Mouse (Mus musculus): ENCODE results near the gene 4931406C07Rik. TPM values are rescaled to one million over a fixed set of nuclear protein-coding genes. Genes with fewer than 3 reads are reported as not detected.

4931406C07Rik gene
- polyA plus RNA-seq, 1 experiment from 2014 or later = 12.2 TPM

- DNase-seq (ENCODE audit: low spot score) (no peak), ATAC-seq (ENCODE audit: low FRiP score) (no peak)
- Histone ChIP-seq H3K9ac (peak overlapping the region; percentile 96), H3K27me3 (ENCODE audit: control insufficient read depth, insufficient read depth, low read length) (no peaks in the 10 kb centered on the region), H3K4me1 (replicated peaks; ENCODE audit: control insufficient read depth, insufficient read depth, low read length) (peaks cover 14% of the 10 kb centered on the region), H3K4me2 (replicated peaks) (peak overlapping the region; percentile 64), H3K36me3 (replicated peaks; ENCODE audit: control insufficient read depth, insufficient read depth) (peaks cover 39% of the 10 kb centered on the region), H3K4me3 (replicated peaks; ENCODE audit: low read length) (peak overlapping the region; percentile 87), H3K27ac (peak overlapping the region; percentile 87), H3K9me3 (ENCODE audit: control insufficient read depth, low read length) (no peaks in the 10 kb centered on the region)
- 10% methylated on average over 19 of the region's 19 CpGs for WGBS
These were observed 27.1 kb downstream of the 4931406C07Rik start for GRCm38 (mm10) chr9:15279139-15279648.

DNA sequence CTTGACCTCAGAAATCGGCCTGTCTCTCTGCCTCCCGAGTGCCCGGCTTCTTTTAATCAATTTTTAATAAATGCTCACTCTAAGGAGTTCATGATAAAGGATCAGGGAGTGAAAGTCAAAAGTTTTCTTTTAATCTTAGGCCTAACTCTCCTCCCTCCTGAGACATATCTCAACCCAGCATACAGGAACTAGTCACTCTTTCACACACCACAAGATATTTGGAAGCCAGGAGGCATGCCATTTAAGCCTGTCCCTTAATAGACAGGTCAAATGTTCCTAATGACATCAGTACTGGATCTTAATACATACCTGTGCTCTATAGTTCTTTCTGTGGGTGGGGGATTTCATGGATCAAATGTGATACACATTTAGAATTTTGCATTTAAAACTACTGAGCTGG, 27.9 kb downstream of the 4931406C07Rik start:
- ATAC-seq (ENCODE audit: low FRiP score) (no peak), DNase-seq (ENCODE audit: low spot score) (no peak)
- peaks cover 47% of the 10 kb centered on the region for H3K36me3 ChIP-seq (replicated peaks; ENCODE audit: control insufficient read depth, insufficient read depth)
- peak overlapping the region; percentile 64 for H3K4me2 ChIP-seq (replicated peaks)
- peaks cover 14% of the 10 kb centered on the region for H3K4me1 ChIP-seq (replicated peaks; ENCODE audit: control insufficient read depth, insufficient read depth, low read length)
- 96% methylated on average over 3 of the region's 3 CpGs for WGBS
- H3K27ac ChIP-seq = no peak overlapping the region
- H3K27me3 ChIP-seq (ENCODE audit: control insufficient read depth, insufficient read depth, low read length) = no peaks in the 10 kb centered on the region
- no peak overlapping the region for H3K9ac ChIP-seq
- H3K4me3 ChIP-seq (replicated peaks; ENCODE audit: low read length) = no peak overlapping the region
- no peaks in the 10 kb centered on the region for H3K9me3 ChIP-seq (ENCODE audit: control insufficient read depth, low read length)

GRCm38 (mm10) chr9:15276855-15277254, 29.4 kb downstream of the 4931406C07Rik start:
- H3K9ac ChIP-seq = no peak overlapping the region
- no peak overlapping the region for H3K4me3 ChIP-seq (replicated peaks; ENCODE audit: low read length)
- H3K9me3 ChIP-seq (ENCODE audit: control insufficient read depth, low read length) = no peaks in the 10 kb centered on the region
- ATAC-seq (ENCODE audit: low FRiP score) (no peak), DNase-seq (ENCODE audit: low spot score) (no peak)
- H3K27me3 ChIP-seq (ENCODE audit: control insufficient read depth, insufficient read depth, low read length) = no peaks in the 10 kb centered on the region
- H3K4me2 ChIP-seq (replicated peaks) = no peak overlapping the region
- peaks cover 14% of the 10 kb centered on the region for H3K4me1 ChIP-seq (replicated peaks; ENCODE audit: control insufficient read depth, insufficient read depth, low read length)
- WGBS = 95% methylated on average over 4 of the region's 4 CpGs
- no peak overlapping the region for H3K27ac ChIP-seq
- peaks cover 57% of the 10 kb centered on the region for H3K36me3 ChIP-seq (replicated peaks; ENCODE audit: control insufficient read depth, insufficient read depth)

- Histone ChIP-seq H3K9me3 (ENCODE audit: control insufficient read depth, low read length) (no peaks in the 10 kb centered on the region), H3K4me2 (replicated peaks) (no peak overlapping the region), H3K27me3 (ENCODE audit: control insufficient read depth, insufficient read depth, low read length) (no peaks in the 10 kb centered on the region), H3K9ac (no peak overlapping the region), H3K4me3 (replicated peaks; ENCODE audit: low read length) (no peak overlapping the region), H3K36me3 (replicated peaks; ENCODE audit: control insufficient read depth, insufficient read depth) (peaks cover 86% of the 10 kb centered on the region), H3K4me1 (replicated peaks; ENCODE audit: control insufficient read depth, insufficient read depth, low read length) (peaks cover 7% of the 10 kb centered on the region), H3K27ac (no peak overlapping the region)
- DNase-seq (ENCODE audit: low spot score) (no peak), ATAC-seq (ENCODE audit: low FRiP score) (no peak)
- WGBS = 97% methylated on average over 2 of the region's 2 CpGs
These were observed 32.3 kb downstream of the 4931406C07Rik start for GRCm38 (mm10) chr9:15273981-15274380.

- WGBS = 97% methylated on average over 10 of the region's 10 CpGs
- H3K9ac ChIP-seq = no peak overlapping the region
- H3K4me1 ChIP-seq (replicated peaks; ENCODE audit: control insufficient read depth, insufficient read depth, low read length) = no peaks in the 10 kb centered on the region
- peaks cover 83% of the 10 kb centered on the region for H3K36me3 ChIP-seq (replicated peaks; ENCODE audit: control insufficient read depth, insufficient read depth)
- H3K27me3 ChIP-seq (ENCODE audit: control insufficient read depth, insufficient read depth, low read length) = no peaks in the 10 kb centered on the region
- no peak overlapping the region for H3K4me2 ChIP-seq (replicated peaks)
- no peak overlapping the region for H3K27ac ChIP-seq
- no peak overlapping the region for H3K4me3 ChIP-seq (replicated peaks; ENCODE audit: low read length)
- no peaks in the 10 kb centered on the region for H3K9me3 ChIP-seq (ENCODE audit: control insufficient read depth, low read length)
- no peak for DNase-seq (ENCODE audit: low spot score)
- ATAC-seq (ENCODE audit: low FRiP score) = no peak
These were observed 42.8 kb downstream of the 4931406C07Rik start for GRCm38 (mm10) chr9:15263487-15263886.

- ATAC-seq (ENCODE audit: low FRiP score) = no peak
- WGBS = 94% methylated on average over 8 of the region's 8 CpGs
- no peaks in the 10 kb centered on the region for H3K27me3 ChIP-seq (ENCODE audit: control insufficient read depth, insufficient read depth, low read length)
These were observed 44.3 kb downstream of the 4931406C07Rik start for GRCm38 (mm10) chr9:15261980-15262379.

GRCm38 (mm10) chr9:15256214-15256613, 50.0 kb downstream of the 4931406C07Rik start:
- no peak overlapping the region for H3K4me2 ChIP-seq (replicated peaks)
- H3K9ac ChIP-seq = no peak overlapping the region
- no peak overlapping the region for H3K4me3 ChIP-seq (replicated peaks; ENCODE audit: low read length)
- no peaks in the 10 kb centered on the region for H3K9me3 ChIP-seq (ENCODE audit: control insufficient read depth, low read length)
- peaks cover 11% of the 10 kb centered on the region for H3K36me3 ChIP-seq (replicated peaks; ENCODE audit: control insufficient read depth, insufficient read depth)
- 80% methylated on average over 3 of the region's 3 CpGs for WGBS
- DNase-seq (ENCODE audit: low spot score) = no peak
- no peak for ATAC-seq (ENCODE audit: low FRiP score)
- no peak overlapping the region for H3K27ac ChIP-seq
- H3K4me1 ChIP-seq (replicated peaks; ENCODE audit: control insufficient read depth, insufficient read depth, low read length) = no peaks in the 10 kb centered on the region
- H3K27me3 ChIP-seq (ENCODE audit: control insufficient read depth, insufficient read depth, low read length) = no peaks in the 10 kb centered on the region

More at GRCm38 (mm10) chr9:15261980-15262379, 44.3 kb downstream of the 4931406C07Rik start:
- Histone ChIP-seq H3K9me3 (ENCODE audit: control insufficient read depth, low read length) (no peaks in the 10 kb centered on the region), H3K27ac (no peak overlapping the region), H3K4me1 (replicated peaks; ENCODE audit: control insufficient read depth, insufficient read depth, low read length) (no peaks in the 10 kb centered on the region), H3K4me3 (replicated peaks; ENCODE audit: low read length) (no peak overlapping the region), H3K9ac (no peak overlapping the region), H3K4me2 (replicated peaks) (no peak overlapping the region), H3K36me3 (replicated peaks; ENCODE audit: control insufficient read depth, insufficient read depth) (peaks cover 68% of the 10 kb centered on the region)
- no peak for DNase-seq (ENCODE audit: low spot score)

- Histone ChIP-seq H3K27me3 (ENCODE audit: control insufficient read depth, insufficient read depth, low read length) (no peaks in the 10 kb centered on the region), H3K9me3 (ENCODE audit: control insufficient read depth, low read length) (no peaks in the 10 kb centered on the region), H3K27ac (no peak overlapping the region), H3K4me1 (replicated peaks; ENCODE audit: control insufficient read depth, insufficient read depth, low read length) (no peaks in the 10 kb centered on the region), H3K9ac (no peak overlapping the region), H3K4me2 (replicated peaks) (no peak overlapping the region), H3K4me3 (replicated peaks; ENCODE audit: low read length) (no peak overlapping the region), H3K36me3 (replicated peaks; ENCODE audit: control insufficient read depth, insufficient read depth) (no peaks in the 10 kb centered on the region)
- DNase-seq (ENCODE audit: low spot score) = no peak
- WGBS = 87% methylated on average over 7 of the region's 7 CpGs
- ATAC-seq (ENCODE audit: low FRiP score) = no peak
These were observed 51.7 kb downstream of the 4931406C07Rik start for GRCm38 (mm10) chr9:15254501-15254900.

DNA sequence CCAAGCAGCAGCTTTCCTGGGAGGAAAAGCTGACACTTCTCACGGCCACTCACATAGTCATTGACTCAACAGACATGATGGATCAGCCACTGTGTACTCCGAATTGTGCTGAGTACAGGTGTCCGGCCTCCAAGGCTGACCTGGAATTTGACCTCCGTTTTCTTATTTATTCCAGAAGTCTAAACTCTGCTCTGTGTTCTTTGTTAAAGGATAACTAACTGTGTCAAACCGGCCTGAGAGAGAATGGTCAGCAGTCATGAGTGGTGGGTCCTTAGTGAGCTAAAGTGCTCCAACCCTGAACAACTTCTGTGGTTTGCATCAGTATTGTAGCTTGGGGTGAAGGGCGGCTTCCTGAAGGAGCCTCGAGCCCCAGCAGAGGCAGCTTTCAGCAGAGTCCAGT, 54.1 kb downstream of the 4931406C07Rik start:
- H3K4me1 ChIP-seq (replicated peaks; ENCODE audit: control insufficient read depth, insufficient read depth, low read length) = no peaks in the 10 kb centered on the region
- no peaks in the 10 kb centered on the region for H3K9me3 ChIP-seq (ENCODE audit: control insufficient read depth, low read length)
- no peak overlapping the region for H3K4me2 ChIP-seq (replicated peaks)
- H3K9ac ChIP-seq = no peak overlapping the region
- no peaks in the 10 kb centered on the region for H3K27me3 ChIP-seq (ENCODE audit: control insufficient read depth, insufficient read depth, low read length)
- 78% methylated on average over 7 of the region's 7 CpGs for WGBS
- no peak for DNase-seq (ENCODE audit: low spot score)
- H3K4me3 ChIP-seq (replicated peaks; ENCODE audit: low read length) = no peak overlapping the region
- no peak for ATAC-seq (ENCODE audit: low FRiP score)
- no peak overlapping the region for H3K27ac ChIP-seq
- H3K36me3 ChIP-seq (replicated peaks; ENCODE audit: control insufficient read depth, insufficient read depth) = no peaks in the 10 kb centered on the region

DNA sequence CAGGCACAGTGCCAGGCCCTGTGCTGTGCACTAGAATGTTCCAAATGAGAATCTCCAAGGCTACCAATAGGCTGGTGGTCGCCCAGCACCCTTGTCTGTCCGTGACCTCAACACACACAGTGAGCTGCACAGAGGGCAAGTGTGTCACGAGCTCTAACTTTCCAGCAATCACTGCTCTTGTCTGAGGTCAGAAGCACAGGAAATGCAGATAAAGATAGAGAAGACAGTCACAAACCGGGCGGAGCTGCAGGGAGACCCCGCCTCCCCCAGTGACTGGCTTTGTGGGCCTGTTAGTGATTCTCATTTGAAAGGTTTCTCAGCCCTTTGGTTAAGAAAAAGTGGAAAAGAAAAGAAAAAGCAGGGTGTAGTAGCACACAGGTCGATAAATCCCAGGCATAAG, 55.9 kb downstream of the 4931406C07Rik start:
- H3K9me3 ChIP-seq (ENCODE audit: control insufficient read depth, low read length) = no peaks in the 10 kb centered on the region
- no peaks in the 10 kb centered on the region for H3K4me1 ChIP-seq (replicated peaks; ENCODE audit: control insufficient read depth, insufficient read depth, low read length)
- ATAC-seq (ENCODE audit: low FRiP score) = no peak
- WGBS = 72% methylated on average over 7 of the region's 7 CpGs
- H3K4me2 ChIP-seq (replicated peaks) = no peak overlapping the region
- H3K9ac ChIP-seq = no peak overlapping the region
- no peak overlapping the region for H3K27ac ChIP-seq
- no peaks in the 10 kb centered on the region for H3K27me3 ChIP-seq (ENCODE audit: control insufficient read depth, insufficient read depth, low read length)
- no peak overlapping the region for H3K4me3 ChIP-seq (replicated peaks; ENCODE audit: low read length)
- no peaks in the 10 kb centered on the region for H3K36me3 ChIP-seq (replicated peaks; ENCODE audit: control insufficient read depth, insufficient read depth)
- DNase-seq (ENCODE audit: low spot score) = no peak
